Mouse (Mus musculus) megakaryocyte progenitor cell, adult 5-6 weeks (primary cell): ENCODE measurements around the gene Armc7. TPM values are rescaled to one million over a fixed set of nuclear protein-coding genes. Genes with fewer than 3 reads are reported as not detected.
"Not testable (repeated sequence)": the region's sequence is repeated elsewhere in the genome, so short reads cannot be mapped to it uniquely, and the experiment has no call there.

Experiments
- ATAC-seq: replicated peaks from 2 replicates; pipeline ENCODE4 v1.8.0; 2016; ENCODE audit warnings: mild to moderate bottlenecking, moderate TSS enrichment, inconsistent platforms; ENCODE audit not compliant: poor library complexity
- total RNA-seq, 2 experiments: library from RNA; stranded (forward) in 1 of 2; stranded (reverse) in 1 of 2; fragments of 157-497, 149-512 nt in 1 of 2; fragments of 200-1000 nt in 1 of 2; gene quantifications; 2 replicates each; pipeline versions ENCODE4 v1.2.3 to v1.2.4; 2015 to 2017

Gene Armc7
- total RNA-seq, 2 experiments from 2014 or later: 4.6 to 5.1 TPM

GRCm38 (mm10) chr11:115454822-115455221 is 20.6 kb upstream of the Armc7 start:
- not testable (repeated sequence) for ATAC-seq

GRCm38 (mm10) chr11:115455619-115456018 is 19.8 kb upstream of the Armc7 start:
- ATAC-seq: no peak

- no peak for ATAC-seq
Observed at GRCm38 (mm10) chr11:115456182-115456581, 19.3 kb upstream of the Armc7 start.

- ATAC-seq: no peak
Observed at GRCm38 (mm10) chr11:115457405-115457804, 18.1 kb upstream of the Armc7 start.

GRCm38 (mm10) chr11:115460976-115461375 is 14.5 kb upstream of the Armc7 start:
- no peak for ATAC-seq

GRCm38 (mm10) chr11:115461846-115462242 is 13.6 kb upstream of the Armc7 start:
- no peak for ATAC-seq

GRCm38 (mm10) chr11:115462243-115462891 is 13.1 kb upstream of the Armc7 start, which contains the start of gene Slc16a5:
Gene Slc16a5, plus strand, starts transcription at chr11:115462474.
- no peak for ATAC-seq

- no peak for ATAC-seq
Observed at GRCm38 (mm10) chr11:115463397-115463796, 12.1 kb upstream of the Armc7 start.

- ATAC-seq: no peak
Observed at GRCm38 (mm10) chr11:115464851-115465250, 10.6 kb upstream of the Armc7 start.

GRCm38 (mm10) chr11:115467217-115467618 is 8.2 kb upstream of the Armc7 start:
- no peak for ATAC-seq

GRCm38 (mm10) chr11:115472183-115472582 is 3.3 kb upstream of the Armc7 start:
- no peak for ATAC-seq

- peak; percentile 81 for ATAC-seq
Observed at GRCm38 (mm10) chr11:115473626-115474275, 1.7 kb upstream of the Armc7 start.

- ATAC-seq: peak; percentile 15
Observed at GRCm38 (mm10) chr11:115475758-115476237, 331 bp downstream of the Armc7 start.

- not testable (repeated sequence) for ATAC-seq
Observed at GRCm38 (mm10) chr11:115476630-115477029, 1.2 kb downstream of the Armc7 start.

- peak; percentile 23; the same call in 1 of the 2 replicates for ATAC-seq
Observed at GRCm38 (mm10) chr11:115477388-115477787, 1.9 kb downstream of the Armc7 start.

- ATAC-seq: no peak
Observed at GRCm38 (mm10) chr11:115478296-115478938, 3.0 kb downstream of the Armc7 start.

GRCm38 (mm10) chr11:115481553-115482259 is 6.2 kb downstream of the Armc7 start:
- ATAC-seq: no peak

GRCm38 (mm10) chr11:115483278-115483677 is 7.8 kb downstream of the Armc7 start:
- ATAC-seq: no peak

GRCm38 (mm10) chr11:115483726-115484125 is 8.3 kb downstream of the Armc7 start:
- ATAC-seq: peak; percentile 89

- ATAC-seq: no peak
Observed at GRCm38 (mm10) chr11:115485155-115485554, 9.7 kb downstream of the Armc7 start.

- no peak for ATAC-seq
Observed at GRCm38 (mm10) chr11:115488551-115489104, 13.2 kb downstream of the Armc7 start.
